Mouse (Mus musculus) bone marrow macrophage, adult 2 months (primary cell): Measurements from ENCODE around the gene Spdye4b.
"Not testable (repeated sequence)": the region's sequence is repeated elsewhere in the genome, so short reads cannot be mapped to it uniquely, and the experiment has no call there.

Source experiments
- CTCF ChIP-seq: IDR thresholded peaks from 2 replicates; pipeline ENCODE4 v1.5.1; 2012; ENCODE audit warnings: low read depth, mild to moderate bottlenecking, low read length, moderate library complexity
- POLR2A ChIP-seq: IDR thresholded peaks from 2 replicates; pipeline ENCODE4 v1.6.1; 2012; ENCODE audit warnings: mild to moderate bottlenecking, low read depth, low read length, borderline replicate concordance

- not testable (repeated sequence) for TF ChIP-seq CTCF, POLR2A
These were observed 13.9 kb downstream of the Spdye4b start for GRCm38 (mm10) chr5:143194747-143195146.
